Mouse (Mus musculus) CD4-positive, CD25-positive, alpha-beta regulatory T cell, adult 9 weeks (primary cell): ENCODE results near the gene Gpatch1. TPM values are rescaled to one million over a fixed set of nuclear protein-coding genes. Genes with fewer than 3 reads are reported as not detected.

Source experiments
- polyA plus RNA-seq: library from polyadenylated mRNA; unstranded; fragments of 100-300 nt; shearing (Covaris generic); gene quantifications from one replicate; pipeline ENCODE4 v1.2.1, GENCODE M21; 2017

Gene Gpatch1
- 24.5 TPM for polyA plus RNA-seq

DNA sequence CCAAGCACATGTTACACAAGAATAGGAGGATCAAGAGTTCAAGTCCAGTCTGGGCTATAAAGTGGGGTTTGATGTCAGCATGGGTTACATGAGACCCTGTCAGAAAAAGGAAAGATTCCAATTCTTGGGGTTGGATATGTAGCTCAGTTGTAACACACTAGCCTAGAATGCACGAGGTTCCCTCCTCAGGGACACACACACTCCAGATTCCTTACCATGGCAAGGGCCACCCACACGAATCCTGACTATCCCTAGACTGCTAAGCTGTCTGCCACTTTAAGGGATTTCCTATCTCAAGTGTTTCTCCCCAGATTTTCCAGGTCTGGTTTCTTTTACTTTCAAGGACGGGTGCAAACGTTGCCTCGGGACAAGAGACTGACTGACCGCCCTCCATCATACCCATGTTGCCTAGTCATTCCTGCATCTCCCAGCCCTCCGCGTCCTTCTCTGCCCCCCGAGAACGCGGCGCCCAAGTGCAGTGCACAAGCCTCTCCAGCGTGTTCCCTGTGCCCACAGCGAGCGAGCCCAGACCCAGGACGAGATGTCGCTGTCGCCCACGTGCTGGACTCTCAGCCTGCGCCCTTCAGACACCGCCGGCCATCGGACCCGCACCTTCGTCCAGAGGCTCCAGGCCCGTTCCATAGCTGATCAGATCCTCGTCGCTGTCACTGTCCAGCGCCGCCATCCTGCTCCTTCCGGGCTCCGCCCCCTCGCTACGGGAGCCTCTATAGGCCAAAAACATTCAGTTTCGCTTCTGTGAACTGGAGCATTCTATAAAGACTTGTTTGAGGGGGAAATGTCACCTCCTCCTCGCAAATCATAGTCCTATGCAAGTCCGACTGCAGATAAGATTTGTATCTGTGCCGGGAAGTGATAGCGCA lies at the start of gene Gpatch1:
Gene Gpatch1 (minus strand): TSS at position 712 of the 881 bp plus-strand sequence.

GRCm38 (mm10) chr7:35333692-35334526 lies 15.7 kb upstream of the Gpatch1 start, which contains the start of gene Rhpn2:
Gene Rhpn2 (plus strand): TSS chr7:35334170.

Other genes with a start within 250 kb of the Gpatch1 start
- gene Cebpa, start 199.1 kb downstream of the Gpatch1 start, polyA plus RNA-seq, result 0.50 TPM
- 11.8 TPM for gene Slc7a10, start 132.1 kb downstream of the Gpatch1 start, polyA plus RNA-seq
- gene Lrp3, start 102.9 kb downstream of the Gpatch1 start, polyA plus RNA-seq, result 2.6 TPM
- gene Rhpn2, start 15.7 kb upstream of the Gpatch1 start, polyA plus RNA-seq, result 0.11 TPM
- 33.6 TPM for gene Faap24, start 78.4 kb upstream of the Gpatch1 start, polyA plus RNA-seq
- gene Cep89, start 78.6 kb upstream of the Gpatch1 start, polyA plus RNA-seq, result 15.3 TPM
- not detected for gene Slc7a9, start 130.4 kb upstream of the Gpatch1 start, polyA plus RNA-seq
- 0.27 TPM for gene Tdrd12, start 219.3 kb upstream of the Gpatch1 start, polyA plus RNA-seq
- 41.8 TPM for gene Nudt19, start 237.9 kb upstream of the Gpatch1 start, polyA plus RNA-seq